ENCODE assay signal across 21 mouse cellular contexts in the genomic region with DNA sequence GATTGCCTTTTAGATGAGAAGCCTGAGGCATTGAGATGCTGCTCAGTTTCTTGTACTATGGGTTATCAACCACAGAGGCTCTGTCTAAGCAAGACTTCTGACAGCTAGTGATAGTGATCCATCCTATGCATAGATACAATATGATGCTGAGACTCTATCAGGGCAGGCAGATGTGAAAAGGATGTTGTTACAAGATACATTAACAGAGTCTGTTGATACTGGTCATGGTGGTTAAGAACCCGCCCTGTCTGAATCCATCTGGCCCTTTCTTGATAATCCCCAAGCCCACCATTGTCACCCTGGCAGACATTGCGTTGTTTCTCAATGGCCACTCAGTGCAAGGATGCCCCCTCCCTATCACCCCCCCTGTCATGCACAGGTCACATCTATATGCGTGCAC.
DNase-seq lines count a peak whose midpoint lies in the region; ATAC-seq lines count a peak whose summit lies in the region.
"Had no signal": no experiment of that assay in that cellular context is flagged by ENCODE, and none has a peak within 500 bp of the region (broad histone marks: within the 10 kb centered on the region; RNA-seq: fewer than 3 reads in every experiment).

No protein-coding gene starts in this region.

- no peaks in the 10 kb centered on the region for H3K9me3 ChIP-seq in midbrain, embryonic 14.5 days (ENCODE audit: control insufficient read depth, low read length)
- H3K9me3 ChIP-seq in midbrain, embryonic 15.5 days: no peaks in the 10 kb centered on the region
- H3K9me3 ChIP-seq in liver, embryonic 12.5 days (replicated peaks): no peaks in the 10 kb centered on the region
- no peaks in the 10 kb centered on the region for H3K9me3 ChIP-seq in liver, embryonic 15.5 days (replicated peaks)
- H3K9me3 ChIP-seq in neural tube, embryonic 13.5 days: no peaks in the 10 kb centered on the region
- H3K9me3 ChIP-seq: limb, embryonic 10.5 days; limb, embryonic 15.5 days; lung, embryonic 15.5 days had no signal

- H3K27ac ChIP-seq in midbrain, embryonic 14.5 days (replicated peaks; ENCODE audit: low read depth, low read length): no peak overlapping the region
- H3K27ac ChIP-seq in midbrain, embryonic 15.5 days: no peak overlapping the region
- H3K27ac ChIP-seq in liver, embryonic 12.5 days: no peak overlapping the region
- H3K27ac ChIP-seq in liver, embryonic 15.5 days (replicated peaks): no peak overlapping the region
- H3K27ac ChIP-seq in neural tube, embryonic 13.5 days (replicated peaks): peak overlapping the region; percentile 81; the same call in 1 of the 2 replicates
- H3K27ac ChIP-seq: forebrain, embryonic 13.5 days; limb, embryonic 10.5 days; limb, embryonic 15.5 days; lung, embryonic 15.5 days had no signal

- H3K36me3 ChIP-seq in midbrain, embryonic 14.5 days (ENCODE audit: control insufficient read depth, insufficient read depth, low read length): no peaks in the 10 kb centered on the region
- no peaks in the 10 kb centered on the region for H3K36me3 ChIP-seq in midbrain, embryonic 15.5 days (replicated peaks)
- no peaks in the 10 kb centered on the region for H3K36me3 ChIP-seq in liver, embryonic 12.5 days
- no peaks in the 10 kb centered on the region for H3K36me3 ChIP-seq in liver, embryonic 15.5 days (replicated peaks)
- H3K36me3 ChIP-seq in neural tube, embryonic 13.5 days: no peaks in the 10 kb centered on the region
- H3K36me3 ChIP-seq: limb, embryonic 10.5 days; limb, embryonic 15.5 days; lung, embryonic 15.5 days had no signal

- no peak overlapping the region for H3K4me3 ChIP-seq in midbrain, embryonic 14.5 days (replicated peaks; ENCODE audit: low read depth, low read length)
- no peak overlapping the region for H3K4me3 ChIP-seq in midbrain, embryonic 15.5 days
- H3K4me3 ChIP-seq in liver, embryonic 12.5 days: no peak overlapping the region
- H3K4me3 ChIP-seq in liver, embryonic 15.5 days (replicated peaks): no peak overlapping the region
- no peak overlapping the region for H3K4me3 ChIP-seq in neural tube, embryonic 13.5 days
- H3K4me3 ChIP-seq: forebrain, embryonic 13.5 days; limb, embryonic 10.5 days; limb, embryonic 15.5 days; lung, embryonic 15.5 days had no signal

- H3K4me2 ChIP-seq in midbrain, embryonic 14.5 days (ENCODE audit: low read length): no peak overlapping the region
- no peak overlapping the region for H3K4me2 ChIP-seq in midbrain, embryonic 15.5 days
- H3K4me2 ChIP-seq in liver, embryonic 12.5 days: no peak overlapping the region
- H3K4me2 ChIP-seq in liver, embryonic 15.5 days: no peak overlapping the region
- no peak overlapping the region for H3K4me2 ChIP-seq in neural tube, embryonic 13.5 days
- H3K4me2 ChIP-seq: forebrain, embryonic 13.5 days; limb, embryonic 15.5 days; lung, embryonic 15.5 days had no signal

- DNase-seq in midbrain, embryonic 14.5 days: no peak
- no peak for DNase-seq in cerebellum, adult 8-10 months
- DNase-seq in thymus, postnatal 10 days (ENCODE audit: low spot score in 2 of 2): no peak
- DNase-seq: adrenal gland, adult 2 months; B cell, adult 2 months; cerebellum, adult 2 months; cerebellum, postnatal 25 days; gastrocnemius, postnatal 10 days; kidney, postnatal 14 days; layer of hippocampus, adult 9-11 months; thymus, postnatal 14 days had no signal

- peak; percentile 35; the same call in 1 of the 2 replicates for ATAC-seq in midbrain, embryonic 14.5 days (ENCODE audit: low FRiP score, low TSS enrichment)
- ATAC-seq in midbrain, embryonic 15.5 days (replicated peaks): no peak
- ATAC-seq in liver, embryonic 12.5 days: peak; percentile 60
- ATAC-seq in liver, embryonic 15.5 days (ENCODE audit: insufficient read depth): peak; percentile 74
- ATAC-seq in neural tube, embryonic 13.5 days (ENCODE audit: low read depth): no peak
- ATAC-seq: activated CD4-positive, CD25-positive, alpha-beta regulatory T cell, adult 4 months; intestine, postnatal 0 days had no signal

- H3K27me3 ChIP-seq in midbrain, embryonic 14.5 days (ENCODE audit: control insufficient read depth, insufficient read depth, low read length): no peaks in the 10 kb centered on the region
- H3K27me3 ChIP-seq in midbrain, embryonic 15.5 days (replicated peaks): no peaks in the 10 kb centered on the region
- 0 out of 2 replicates have a peak, but pooled peaks cover 2% of the 10 kb centered on the region for H3K27me3 ChIP-seq in liver, embryonic 12.5 days (replicated peaks)
- no peaks in the 10 kb centered on the region for H3K27me3 ChIP-seq in liver, embryonic 15.5 days
- no peaks in the 10 kb centered on the region for H3K27me3 ChIP-seq in neural tube, embryonic 13.5 days
- H3K27me3 ChIP-seq: forebrain, embryonic 13.5 days; lung, embryonic 15.5 days had no signal

- peaks cover 14% of the 10 kb centered on the region for H3K4me1 ChIP-seq in midbrain, embryonic 14.5 days (ENCODE audit: control insufficient read depth, insufficient read depth, low read length)
- H3K4me1 ChIP-seq in midbrain, embryonic 15.5 days: peaks cover 11% of the 10 kb centered on the region
- H3K4me1 ChIP-seq in liver, embryonic 12.5 days: no peaks in the 10 kb centered on the region
- 0 out of 2 replicates have a peak, but pooled peaks cover 5% of the 10 kb centered on the region for H3K4me1 ChIP-seq in liver, embryonic 15.5 days (replicated peaks)
- H3K4me1 ChIP-seq in neural tube, embryonic 13.5 days (replicated peaks): peaks cover 53% of the 10 kb centered on the region
- H3K4me1 ChIP-seq: limb, embryonic 15.5 days had no signal

- 63% methylated on average over 3 of the region's 3 CpGs for WGBS in midbrain, embryonic 14.5 days
- 66% methylated on average over 3 of the region's 3 CpGs for WGBS in midbrain, embryonic 15.5 days
- 48% methylated on average over 3 of the region's 3 CpGs for WGBS in liver, embryonic 12.5 days (ENCODE audit: insufficient replicate concordance)
- whole genome bisulfite sequencing in liver, embryonic 15.5 days (ENCODE audit: insufficient replicate concordance): 42% methylated on average over 3 of the region's 3 CpGs
- WGBS in neural tube, embryonic 13.5 days: 81% methylated on average over 3 of the region's 3 CpGs

- H3K9ac ChIP-seq in midbrain, embryonic 14.5 days (replicated peaks; ENCODE audit: low read length): no peak overlapping the region
- no peak overlapping the region for H3K9ac ChIP-seq in midbrain, embryonic 15.5 days
- H3K9ac ChIP-seq in liver, embryonic 12.5 days: no peak overlapping the region
- H3K9ac ChIP-seq in liver, embryonic 15.5 days: no peak overlapping the region
- no peak overlapping the region for H3K9ac ChIP-seq in neural tube, embryonic 13.5 days
- H3K9ac ChIP-seq: forebrain, embryonic 13.5 days; limb, embryonic 15.5 days; lung, embryonic 15.5 days had no signal

Comparison
In these comparisons a context has a peak if more than half of its experiments do, and no peak if none do; other contexts are left out.
1. ATAC-seq: peak in midbrain, embryonic 14.5 days (single experiment), liver, embryonic 12.5 days (single experiment) and liver, embryonic 15.5 days (single experiment); none in midbrain, embryonic 15.5 days (single experiment) and neural tube, embryonic 13.5 days (single experiment).